Comparison of ENCODE assay signal across 28 mouse cellular contexts in the genomic region with DNA sequence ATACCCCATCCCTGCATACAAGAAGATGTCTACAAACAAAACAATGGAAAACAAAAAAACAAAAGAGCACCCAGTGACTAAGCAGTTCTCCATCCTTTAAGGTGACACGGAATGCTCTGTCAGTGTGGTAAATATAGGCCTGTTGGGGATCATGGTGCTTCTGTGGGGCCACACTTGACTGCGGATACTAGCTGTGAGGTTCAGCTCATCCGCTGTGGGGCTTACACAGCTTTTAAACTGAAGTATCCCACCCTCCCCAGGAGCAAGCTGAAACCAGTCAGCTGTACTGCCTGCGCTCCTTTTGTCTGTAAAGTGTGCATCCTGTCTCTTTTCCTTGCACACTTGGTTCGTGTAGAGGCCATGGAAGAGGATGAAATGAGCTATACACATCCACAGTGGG.
DNase-seq lines count a peak whose midpoint lies in the region; ATAC-seq and TF ChIP-seq lines count a peak whose summit lies in the region.
"Had no signal": no experiment of that assay in that cellular context is flagged by ENCODE, and none has a peak within 500 bp of the region (broad histone marks: within the 10 kb centered on the region; RNA-seq: fewer than 3 reads in every experiment).

No protein-coding gene starts in this region.

- peaks cover 35% of the 10 kb centered on the region for H3K4me1 ChIP-seq in forebrain, embryonic 10.5 days
- peaks cover 2% of the 10 kb centered on the region; the same call in 1 of the 2 replicates for H3K4me1 ChIP-seq in forebrain, embryonic 11.5 days (replicated peaks; ENCODE audit: control insufficient read depth, insufficient read depth, low read length)
- H3K4me1 ChIP-seq in ES-E14 (ENCODE audit: control insufficient read depth in 2 of 2, insufficient read depth in 2 of 2, low read length in 2 of 2, poor library complexity in 1 of 2), result no peaks in the 10 kb centered on the region; a peak in 1 of 4 replicates
- peaks cover 24% of the 10 kb centered on the region for H3K4me1 ChIP-seq in embryonic facial prominence, embryonic 13.5 days
- H3K4me1 ChIP-seq in limb, embryonic 12.5 days (replicated peaks), result peaks cover 30% of the 10 kb centered on the region

- H3K4me2 ChIP-seq in forebrain, embryonic 11.5 days (ENCODE audit: low read depth, low read length, severe bottlenecking), result no peak overlapping the region
- no peak overlapping the region for H3K4me2 ChIP-seq in embryonic facial prominence, embryonic 13.5 days
- H3K4me2 ChIP-seq in limb, embryonic 12.5 days, result no peak overlapping the region
- H3K4me2 ChIP-seq: forebrain, embryonic 13.5 days; heart, embryonic 12.5 days; heart, embryonic 15.5 days; hindbrain, embryonic 13.5 days had no signal

- peak overlapping the region; percentile 26; the same call in 1 of the 2 replicates for H3K27ac ChIP-seq in forebrain, embryonic 10.5 days
- no peak overlapping the region for H3K27ac ChIP-seq in forebrain, embryonic 11.5 days (ENCODE audit: low read depth, low read length)
- H3K27ac ChIP-seq in ES-E14 (ENCODE audit: insufficient read depth, low read depth, low read length, poor library complexity, severe bottlenecking), result no peak overlapping the region
- peak overlapping the region; percentile 79; the same call in 1 of the 2 replicates for H3K27ac ChIP-seq in embryonic facial prominence, embryonic 13.5 days
- H3K27ac ChIP-seq in limb, embryonic 12.5 days, result peak overlapping the region; percentile 89
- H3K27ac ChIP-seq: embryonic facial prominence, embryonic 15.5 days; forebrain, embryonic 13.5 days; heart, embryonic 15.5 days; hindbrain, embryonic 13.5 days had no signal

- in situ Hi-C loops in ES-E14 (cut with MboI; ENCODE audit: low sequenced_read_pairs in 2 of 2, unreplicated experiment in 2 of 2), result no loop called here

- no peak for ATAC-seq in forebrain, embryonic 11.5 days (replicated peaks; ENCODE audit: low FRiP score)
- no peak for ATAC-seq in embryonic facial prominence, embryonic 13.5 days (ENCODE audit: insufficient number of reproducible peaks, insufficient read depth, low FRiP score, low TSS enrichment, low read depth)
- no peak for ATAC-seq in limb, embryonic 12.5 days (ENCODE audit: insufficient number of reproducible peaks, insufficient read depth, low FRiP score, low TSS enrichment, low read depth)
- ATAC-seq: forebrain, embryonic 13.5 days; forebrain, embryonic 16.5 days; hindbrain, embryonic 16.5 days; inflammation-experienced regulatory T-cells, adult 6 months; Patski had no signal

- 90% methylated on average over 5 of the region's 5 CpGs for WGBS in forebrain, embryonic 10.5 days
- 93% methylated on average over 5 of the region's 5 CpGs for WGBS in forebrain, embryonic 11.5 days
- 91% methylated on average over 5 of the region's 5 CpGs for WGBS in embryonic facial prominence, embryonic 13.5 days
- 95% methylated on average over 5 of the region's 5 CpGs for WGBS in limb, embryonic 12.5 days

- no peak overlapping the region for H3K4me3 ChIP-seq in forebrain, embryonic 10.5 days
- no peak overlapping the region for H3K4me3 ChIP-seq in forebrain, embryonic 11.5 days (ENCODE audit: low read depth, low read length)
- no peak overlapping the region for H3K4me3 ChIP-seq in ES-E14 (ENCODE audit: insufficient read depth in 1 of 2, low read depth in 1 of 2, low read length in 2 of 2, poor library complexity in 1 of 2, severe bottlenecking in 1 of 2)
- H3K4me3 ChIP-seq in embryonic facial prominence, embryonic 13.5 days, result no peak overlapping the region
- no peak overlapping the region for H3K4me3 ChIP-seq in limb, embryonic 12.5 days (replicated peaks)
- H3K4me3 ChIP-seq: embryonic facial prominence, embryonic 15.5 days; forebrain, embryonic 13.5 days; heart, embryonic 12.5 days; heart, embryonic 15.5 days; hindbrain, embryonic 10.5 days; hindbrain, embryonic 13.5 days had no signal

- H3K9me3 ChIP-seq in forebrain, embryonic 10.5 days, result no peaks in the 10 kb centered on the region
- H3K9me3 ChIP-seq in forebrain, embryonic 11.5 days (ENCODE audit: control insufficient read depth, low read length), result no peaks in the 10 kb centered on the region
- no peaks in the 10 kb centered on the region for H3K9me3 ChIP-seq in ES-E14 (ENCODE audit: control insufficient read depth, insufficient read depth, low read depth, low read length)
- no peaks in the 10 kb centered on the region for H3K9me3 ChIP-seq in embryonic facial prominence, embryonic 13.5 days
- peaks cover 6% of the 10 kb centered on the region; the same call in 1 of the 2 replicates for H3K9me3 ChIP-seq in limb, embryonic 12.5 days
- H3K9me3 ChIP-seq: embryonic facial prominence, embryonic 15.5 days; forebrain, embryonic 13.5 days; heart, embryonic 12.5 days; heart, embryonic 15.5 days; hindbrain, embryonic 10.5 days; hindbrain, embryonic 13.5 days had no signal

- no peak overlapping the region for H3K9ac ChIP-seq in forebrain, embryonic 11.5 days (ENCODE audit: low read length)
- H3K9ac ChIP-seq in ES-E14 (ENCODE audit: insufficient read depth, low read depth, low read length, poor library complexity, severe bottlenecking), result no peak overlapping the region
- no peak overlapping the region for H3K9ac ChIP-seq in embryonic facial prominence, embryonic 13.5 days
- no peak overlapping the region for H3K9ac ChIP-seq in limb, embryonic 12.5 days (replicated peaks)
- H3K9ac ChIP-seq: embryonic facial prominence, embryonic 15.5 days; forebrain, embryonic 13.5 days; heart, embryonic 12.5 days; heart, embryonic 15.5 days; hindbrain, embryonic 13.5 days had no signal

- DNase-seq in forebrain, embryonic 10.5 days (ENCODE audit: extremely low spot score, low spot score), result no peak
- DNase-seq in forebrain, embryonic 11.5 days (ENCODE audit: low spot score), result no peak
- no peak for DNase-seq in ES-E14 (ENCODE audit: low read depth, low spot score)
- DNase-seq in testis, postnatal 14 days (ENCODE audit: low spot score), result no peak
- DNase-seq in cerebellum, adult 18-20 months, result no peak
- no peak for DNase-seq in lung, postnatal 4 days
- DNase-seq: adrenal gland, postnatal 10 days; adrenal gland, postnatal 36 days; cerebellum, adult 2 months; cerebellum, adult 9-11 months; cerebellum, postnatal 25 days; gastrocnemius, postnatal 10 days; gastrocnemius, postnatal 36 days; heart, postnatal 10 days; heart, postnatal 36 days had no signal

- H3K27me3 ChIP-seq in forebrain, embryonic 10.5 days (ENCODE audit: poor library complexity, severe bottlenecking), result peaks cover 8% of the 10 kb centered on the region
- 0 out of 2 replicates have a peak, but pooled peaks cover 2% of the 10 kb centered on the region for H3K27me3 ChIP-seq in forebrain, embryonic 11.5 days (ENCODE audit: control insufficient read depth, insufficient read depth, low read length)
- no peaks in the 10 kb centered on the region for H3K27me3 ChIP-seq in embryonic facial prominence, embryonic 13.5 days
- no peaks in the 10 kb centered on the region for H3K27me3 ChIP-seq in limb, embryonic 12.5 days
- H3K27me3 ChIP-seq: embryonic facial prominence, embryonic 15.5 days; heart, embryonic 12.5 days; heart, embryonic 15.5 days; hindbrain, embryonic 13.5 days had no signal

- no peaks in the 10 kb centered on the region for H3K36me3 ChIP-seq in forebrain, embryonic 10.5 days (replicated peaks)
- no peaks in the 10 kb centered on the region for H3K36me3 ChIP-seq in forebrain, embryonic 11.5 days (ENCODE audit: control insufficient read depth, insufficient read depth, low read length)
- no peaks in the 10 kb centered on the region for H3K36me3 ChIP-seq in ES-E14 (ENCODE audit: control insufficient read depth, insufficient read depth, low read length, poor library complexity, severe bottlenecking)
- no peaks in the 10 kb centered on the region for H3K36me3 ChIP-seq in embryonic facial prominence, embryonic 13.5 days
- H3K36me3 ChIP-seq in limb, embryonic 12.5 days, result no peaks in the 10 kb centered on the region
- H3K36me3 ChIP-seq: embryonic facial prominence, embryonic 15.5 days; G1E; heart, embryonic 12.5 days; heart, embryonic 15.5 days; hindbrain, embryonic 10.5 days; hindbrain, embryonic 13.5 days had no signal

TF ChIP-seq in ES-E14, 5 proteins besides CTCF, POLR2A, EP300 and RAD21:
- TF ChIP-seq MAFK (IDR thresholded peaks at IDR 0.05; ENCODE audit: insufficient read depth, low read depth, low read length), result 0 out of 2 replicates have a peak, but pooled peaks have one; percentile 4
- no peak for TF ChIP-seq CHD2 (IDR thresholded peaks at IDR 0.05; ENCODE audit: low read depth, low read length)

Comparison
In these comparisons a context has a peak if more than half of its experiments do, and no peak if none do; other contexts are left out.
1. H3K27ac ChIP-seq: peak in forebrain, embryonic 10.5 days (single experiment), embryonic facial prominence, embryonic 13.5 days (single experiment) and limb, embryonic 12.5 days (single experiment); none in forebrain, embryonic 11.5 days (single experiment) and ES-E14 (single experiment).